Mouse (Mus musculus): ENCODE measurements around the gene Tpk1.

DNA sequence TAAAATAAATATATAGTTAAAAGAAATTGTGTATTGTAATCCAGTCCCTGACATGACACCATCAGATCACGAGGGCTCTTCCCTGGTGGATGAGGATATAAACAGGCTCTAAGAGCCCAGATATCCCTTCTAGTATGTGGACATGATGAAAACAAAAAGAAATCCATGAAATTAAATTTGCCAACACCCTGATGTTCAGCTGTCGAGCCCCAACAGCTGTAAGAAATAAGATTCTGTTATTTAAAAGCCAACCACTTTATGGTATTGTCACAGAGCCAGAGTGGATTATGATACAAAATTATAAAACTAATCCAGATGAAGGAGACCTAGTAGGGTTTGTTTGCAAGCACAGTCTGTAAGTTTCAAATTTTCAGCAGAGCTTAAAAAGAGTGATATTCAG lies 207.0 kb downstream of the Tpk1 start:
- TF ChIP-seq CTCF (IDR thresholded peaks at IDR 0.05; ENCODE audit: low read depth), result no peak
- TF ChIP-seq EP300 (IDR thresholded peaks at IDR 0.05; ENCODE audit: low read depth), result no peak
